ENCODE assay signal across 9 mouse cellular contexts in the genomic region with DNA sequence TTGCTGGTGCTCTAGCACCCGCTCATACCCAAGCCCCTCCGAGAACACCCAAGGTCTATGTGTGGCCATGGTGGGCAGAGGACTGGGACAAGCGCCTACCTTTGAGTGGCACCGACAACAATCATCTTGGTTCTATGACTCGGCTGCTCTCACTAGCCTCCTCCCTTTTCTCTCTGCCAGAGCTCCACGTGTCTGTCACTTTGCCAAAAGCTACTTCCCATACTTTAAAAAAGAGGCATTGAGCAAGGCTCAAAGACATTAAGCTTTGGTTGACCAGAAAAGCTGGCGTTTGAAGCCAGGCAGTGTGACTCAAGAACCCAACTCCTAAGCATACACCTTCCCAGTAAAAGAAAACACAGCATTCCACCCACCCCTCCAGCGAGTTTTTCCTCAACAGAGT. TPM values are rescaled to one million over a fixed set of nuclear protein-coding genes. Genes with fewer than 3 reads are reported as not detected.
A peak's percentile ranks its signal among the peaks of the same experiment; 100 is the strongest.
DNase-seq lines count a peak whose midpoint lies in the region; ATAC-seq lines count a peak whose summit lies in the region.
"Had no signal": no experiment of that assay in that cellular context is flagged by ENCODE, and none has a peak within 500 bp of the region (broad histone marks: within the 10 kb centered on the region; RNA-seq: fewer than 3 reads in every experiment).

No protein-coding gene starts in this region.

- H3K27me3 ChIP-seq in midbrain, embryonic 14.5 days (ENCODE audit: control insufficient read depth, insufficient read depth, low read length): peaks cover 41% of the 10 kb centered on the region

- H3K4me1 ChIP-seq in midbrain, embryonic 14.5 days (ENCODE audit: control insufficient read depth, insufficient read depth, low read length): peaks cover 15% of the 10 kb centered on the region

- ATAC-seq in midbrain, embryonic 14.5 days (ENCODE audit: low FRiP score, low TSS enrichment): peak; percentile 4; the same call in 1 of the 2 replicates

- H3K27ac ChIP-seq in midbrain, embryonic 14.5 days (replicated peaks; ENCODE audit: low read depth, low read length): no peak overlapping the region

- peak overlapping the region; percentile 89 for H3K4me2 ChIP-seq in midbrain, embryonic 14.5 days (ENCODE audit: low read length)

- 21% methylated on average over 8 of the region's 8 CpGs for WGBS in midbrain, embryonic 14.5 days

- intact Hi-C loops in heart, postnatal 25 days (cut with DNase I): no loop called here
- intact Hi-C loops in heart, postnatal 14 days (cut with DNase I): no loop called here

- H3K4me3 ChIP-seq in midbrain, embryonic 14.5 days (replicated peaks; ENCODE audit: low read depth, low read length): peak overlapping the region; percentile 48; the same call in 1 of the 2 replicates

- H3K36me3 ChIP-seq in midbrain, embryonic 14.5 days (ENCODE audit: control insufficient read depth, insufficient read depth, low read length): no peaks in the 10 kb centered on the region

- H3K9ac ChIP-seq in midbrain, embryonic 14.5 days (replicated peaks; ENCODE audit: low read length): no peak overlapping the region

- DNase-seq in heart, adult 18-20 months: peak; percentile 58 to 67
- DNase-seq in heart, postnatal 25 days (ENCODE audit: low spot score): no peak
- peak; percentile 77 for DNase-seq in brain, adult 2 months (ENCODE audit: low read depth, low spot score)
- peak; percentile 32 to 52 for DNase-seq in heart, postnatal 14 days
- DNase-seq in kidney, postnatal 36 days: peak; percentile 48 to 62
- peak; percentile 59 for DNase-seq in midbrain, embryonic 14.5 days
- no peak for DNase-seq in embryo, embryonic 11 days
- DNase-seq in right cerebral cortex, postnatal 10 days (ENCODE audit: low spot score in 2 of 2): no peak

- H3K9me3 ChIP-seq in midbrain, embryonic 14.5 days (ENCODE audit: control insufficient read depth, low read length): no peaks in the 10 kb centered on the region

RNA-seq across cellular contexts. Expression of a gene that starts 0.8 kb away (rescaled TPM):
- total RNA-seq in heart, adult 18-20 months (2021): 1 to 10 TPM; 1.7 to 5.7 TPM
- total RNA-seq in heart, postnatal 25 days (2021): 1 to 10 TPM in 1 of 2 experiments, under 1 TPM in 1; 0.75 to 1.0 TPM
- 1 to 10 TPM; 1.4 to 2.6 TPM for total RNA-seq in heart, postnatal 14 days (2021)
- 0.91 and 1.1 TPM in 2 replicates for polyA plus RNA-seq in midbrain, embryonic 14.5 days (2014; fragmentation: Nextera tagmentation; extraction: Ambion mirVana)
- total RNA-seq: CH12.LX had no signal

RNA-seq across cellular contexts. Expression of a gene that starts 24.6 kb away (rescaled TPM):
- under 1 TPM in 1 of 2 experiments, not detected in 1; 0.49 TPM for total RNA-seq in heart, adult 18-20 months (2021)
- total RNA-seq in heart, postnatal 25 days (2021): under 1 TPM in 1 of 2 experiments, not detected in 1; 0.21 TPM
- total RNA-seq in heart, postnatal 14 days (2021): under 1 TPM; 0.32 to 0.48 TPM
- 1.4 and 1.6 TPM in 2 replicates for polyA plus RNA-seq in midbrain, embryonic 14.5 days (2014; fragmentation: Nextera tagmentation; extraction: Ambion mirVana)
- total RNA-seq: CH12.LX had no signal

Comparison
In these comparisons a context has a peak if more than half of its experiments do, and no peak if none do; other contexts are left out.
1. DNase-seq: peak in heart, adult 18-20 months (2 of 2), brain, adult 2 months (single experiment), heart, postnatal 14 days (2 of 2), kidney, postnatal 36 days (2 of 2) and midbrain, embryonic 14.5 days (single experiment); none in heart, postnatal 25 days (single experiment), embryo, embryonic 11 days (single experiment) and right cerebral cortex, postnatal 10 days (0 of 2).